Mouse (Mus musculus): ENCODE results near the gene Mpeg1.

Mpeg1 gene

GRCm38 (mm10) chr19:12491636-12492035, 31.1 kb downstream of the Mpeg1 start:
- no peak for DNase-seq (ENCODE audit: low spot score in 2 of 2)

- DNase-seq (ENCODE audit: low spot score in 2 of 2), result no peak
These were observed 33.0 kb downstream of the Mpeg1 start for GRCm38 (mm10) chr19:12493453-12494186.

GRCm38 (mm10) chr19:12494187-12494458, 33.5 kb downstream of the Mpeg1 start:
- no peak for DNase-seq (ENCODE audit: low spot score in 2 of 2)

GRCm38 (mm10) chr19:12494972-12495535, 34.5 kb downstream of the Mpeg1 start:
- no peak for DNase-seq (ENCODE audit: low spot score in 2 of 2)

GRCm38 (mm10) chr19:12496241-12496640, 35.7 kb downstream of the Mpeg1 start:
- no peak for DNase-seq (ENCODE audit: low spot score in 2 of 2)

- DNase-seq (ENCODE audit: low spot score in 2 of 2), result no peak
These were observed 37.3 kb downstream of the Mpeg1 start for GRCm38 (mm10) chr19:12497909-12498308.

- DNase-seq (ENCODE audit: low spot score in 2 of 2), result no peak
These were observed 37.7 kb downstream of the Mpeg1 start for GRCm38 (mm10) chr19:12498321-12498720.

GRCm38 (mm10) chr19:12498941-12499340, 38.4 kb downstream of the Mpeg1 start:
- DNase-seq (ENCODE audit: low spot score in 2 of 2), result no peak

- no peak for DNase-seq (ENCODE audit: low spot score in 2 of 2)
These were observed 38.9 kb downstream of the Mpeg1 start for GRCm38 (mm10) chr19:12499485-12499884.

GRCm38 (mm10) chr19:12500124-12500523, 39.5 kb downstream of the Mpeg1 start:
- DNase-seq (ENCODE audit: low spot score in 2 of 2), result no peak

GRCm38 (mm10) chr19:12500881-12501311, 40.3 kb downstream of the Mpeg1 start:
- DNase-seq (ENCODE audit: low spot score in 2 of 2), result peak in 1 of 2 experiments; percentile 6

- peak; percentile 81 to 91 for DNase-seq (ENCODE audit: low spot score in 2 of 2)
These were observed 41.1 kb downstream of the Mpeg1 start, which contains the start of gene Dtx4 for GRCm38 (mm10) chr19:12501370-12502347. Dtx4 (minus strand) TSS chr19:12501454.

GRCm38 (mm10) chr19:12502756-12503155, 42.2 kb downstream of the Mpeg1 start:
- no peak for DNase-seq (ENCODE audit: low spot score in 2 of 2)

GRCm38 (mm10) chr19:12514621-12515020, 54.0 kb downstream of the Mpeg1 start:
- no peak for DNase-seq (ENCODE audit: low spot score in 2 of 2)

Data from thymus, postnatal 10 days (tissue).